Mouse (Mus musculus): ENCODE results near the gene Slc7a6.

- TF ChIP-seq POLR2A (IDR thresholded peaks at IDR 0.05; ENCODE audit: control insufficient read depth, low read depth, low read length): no peak
- no peak for TF ChIP-seq CTCF (IDR thresholded peaks at IDR 0.05; ENCODE audit: control insufficient read depth, insufficient read depth, insufficient replicate concordance, low read depth, low read length)
Measured at GRCm38 (mm10) chr8:106138616-106139015, 30.0 kb upstream of the Slc7a6 start.

Measured in testis, adult 2 months (tissue).